Mouse (Mus musculus) lung, embryonic 16.5 days (tissue): Measurements from ENCODE around the gene Napa. TPM values are rescaled to one million over a fixed set of nuclear protein-coding genes. Genes with fewer than 3 reads are reported as not detected.
A peak's percentile ranks its signal among the peaks of the same experiment; 100 is the strongest.

Experiments used
- ATAC-seq: fragments of 200-750 bp; cut with Nextera tagmentation; 2 replicates; pipeline ENCODE4 v1.8.0; 2017; ENCODE audit warnings: low read depth, mild to moderate bottlenecking, moderate library complexity
- H3K27ac ChIP-seq: fragments of 300-500 bp; sonication (generic); 2 replicates; pipeline ENCODE4 v1.5.1; 2014; ENCODE audit warnings: mild to moderate bottlenecking, control low read depth, low read length
- H3K27me3 ChIP-seq: fragments of 300-500 bp; sonication (generic); 2 replicates; pipeline ENCODE4 v1.6.1; 2014; ENCODE audit warnings: low read depth, low read length, mixed read lengths; ENCODE audit not compliant: control insufficient read depth, insufficient read depth
- H3K36me3 ChIP-seq: fragments of 300-500 bp; sonication (generic); 2 replicates; pipeline ENCODE4 v1.6.1; 2014; ENCODE audit warnings: low read length; ENCODE audit not compliant: control insufficient read depth, insufficient read depth
- H3K4me1 ChIP-seq: fragments of 300-500 bp; sonication (generic); replicated peaks from 2 replicates; pipeline ENCODE4 v1.6.1; 2014; ENCODE audit warnings: low read length, mixed read lengths; ENCODE audit not compliant: control insufficient read depth, insufficient read depth
- H3K4me2 ChIP-seq: fragments of 300-500 bp; sonication (generic); 2 replicates; pipeline ENCODE4 v1.6.1; 2014; ENCODE audit warnings: low read depth, low read length, control low read depth
- H3K4me3 ChIP-seq: fragments of 300-500 bp; sonication (generic); 2 replicates; pipeline ENCODE4 v1.5.1; 2014; ENCODE audit warnings: mild to moderate bottlenecking, low read length, control low read depth
- H3K9ac ChIP-seq: fragments of 300-500 bp; sonication (generic); 2 replicates; pipeline ENCODE4 v1.6.1; 2014; ENCODE audit warnings: low read length, control low read depth
- H3K9me3 ChIP-seq: fragments of 300-500 bp; sonication (generic); 2 replicates; pipeline ENCODE4 v1.6.1; 2016; ENCODE audit warnings: low read length; ENCODE audit not compliant: control insufficient read depth
- WGBS: fragments of 180-500 bp; shearing (Covaris S2); extraction: QIAGEN DNeasy Blood & Tissue Kit; methylation state at CpG from one replicate; pipeline ENCODE4 v1.1.7; 2014; 5-methylcytosine and 5-hydroxymethylcytosine counted together
- polyA plus RNA-seq: library from polyadenylated mRNA; unstranded; fragments of >200 nt; fragmentation: Nextera tagmentation; extraction: Ambion mirVana; gene quantifications from 2 replicates; pipeline ENCODE4 v1.2.1, GENCODE M21; 2015

The Napa gene
- polyA plus RNA-seq, 1 experiment from 2014 or later: 167 TPM

- no peaks in the 10 kb centered on the region for H3K9me3 ChIP-seq
- H3K27ac ChIP-seq: no peak overlapping the region
- no peak overlapping the region for H3K4me2 ChIP-seq
- H3K36me3 ChIP-seq: no peaks in the 10 kb centered on the region
- H3K9ac ChIP-seq: no peak overlapping the region
- no peak for ATAC-seq
- 56% methylated on average over 4 of the region's 4 CpGs for WGBS
- H3K4me1 ChIP-seq: no peaks in the 10 kb centered on the region
- no peak overlapping the region for H3K4me3 ChIP-seq
- no peaks in the 10 kb centered on the region for H3K27me3 ChIP-seq
These were observed 17.7 kb upstream of the Napa start for GRCm38 (mm10) chr7:16080581-16080980.

- no peak for ATAC-seq
- H3K36me3 ChIP-seq: no peaks in the 10 kb centered on the region
- H3K9me3 ChIP-seq: no peaks in the 10 kb centered on the region
- WGBS: 55% methylated on average over 4 of the region's 4 CpGs
- no peaks in the 10 kb centered on the region for H3K4me1 ChIP-seq
- no peak overlapping the region for H3K9ac ChIP-seq
- no peak overlapping the region for H3K27ac ChIP-seq
- no peak overlapping the region for H3K4me3 ChIP-seq
- H3K27me3 ChIP-seq: no peaks in the 10 kb centered on the region
- H3K4me2 ChIP-seq: no peak overlapping the region
These were observed 14.9 kb upstream of the Napa start for GRCm38 (mm10) chr7:16083361-16083760.

GRCm38 (mm10) chr7:16087587-16087986, 10.7 kb upstream of the Napa start:
- Histone ChIP-seq H3K4me3 (no peak overlapping the region), H3K27ac (no peak overlapping the region), H3K9me3 (no peaks in the 10 kb centered on the region), H3K4me2 (no peak overlapping the region), H3K27me3 (no peaks in the 10 kb centered on the region), H3K9ac (no peak overlapping the region), H3K36me3 (no peaks in the 10 kb centered on the region), H3K4me1 (no peaks in the 10 kb centered on the region)
- 66% methylated on average over 2 of the region's 2 CpGs for whole genome bisulfite sequencing
- no peak for ATAC-seq

- no peak overlapping the region for H3K4me3 ChIP-seq
- no peaks in the 10 kb centered on the region for H3K27me3 ChIP-seq
- 53% methylated on average over 3 of the region's 3 CpGs for WGBS
- no peak overlapping the region for H3K9ac ChIP-seq
- H3K27ac ChIP-seq: no peak overlapping the region
- H3K9me3 ChIP-seq: no peaks in the 10 kb centered on the region
- no peak overlapping the region for H3K4me2 ChIP-seq
- ATAC-seq: no peak
- peaks cover 6% of the 10 kb centered on the region for H3K4me1 ChIP-seq
- no peaks in the 10 kb centered on the region for H3K36me3 ChIP-seq
These were observed 3.7 kb upstream of the Napa start for GRCm38 (mm10) chr7:16094592-16094991.

GRCm38 (mm10) chr7:16099901-16100300, 1.6 kb downstream of the Napa start:
- peak overlapping the region; percentile 84 for H3K4me3 ChIP-seq
- H3K9me3 ChIP-seq: no peaks in the 10 kb centered on the region
- peaks cover 11% of the 10 kb centered on the region for H3K4me1 ChIP-seq
- 77% methylated on average over 4 of the region's 4 CpGs for WGBS
- no peaks in the 10 kb centered on the region for H3K27me3 ChIP-seq
- H3K36me3 ChIP-seq: 0 out of 2 replicates have a peak, but pooled peaks cover 4% of the 10 kb centered on the region
- no peak overlapping the region for H3K27ac ChIP-seq
- peak overlapping the region; percentile 89; the same call in 1 of the 2 replicates for H3K9ac ChIP-seq
- ATAC-seq: no peak
- H3K4me2 ChIP-seq: peak overlapping the region; percentile 82

DNA sequence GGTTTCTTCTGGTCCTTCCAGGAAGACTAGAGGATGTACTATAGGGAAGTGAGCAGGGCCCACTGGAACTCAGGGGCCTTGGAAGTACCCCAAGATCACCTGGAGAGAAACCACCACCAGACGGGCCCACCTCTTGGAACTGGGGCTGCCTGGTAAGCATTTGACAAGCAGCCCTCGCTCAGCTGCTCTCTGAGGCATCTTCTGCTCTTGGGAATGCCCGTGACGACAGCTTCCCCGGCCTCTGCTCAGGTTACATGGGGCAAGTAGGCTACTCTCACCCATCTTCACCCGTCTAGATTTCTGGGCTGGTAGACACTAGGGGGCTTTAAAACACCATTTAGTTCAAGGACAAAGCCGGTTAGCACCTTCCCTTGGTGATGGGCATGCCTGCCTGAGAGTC, 2.8 kb downstream of the Napa start:
- no peak overlapping the region; the same call in 1 of the 2 replicates for H3K9ac ChIP-seq
- no peak overlapping the region for H3K4me2 ChIP-seq
- no peak overlapping the region for H3K27ac ChIP-seq
- H3K4me3 ChIP-seq: no peak overlapping the region
- H3K4me1 ChIP-seq: peaks cover 11% of the 10 kb centered on the region
- ATAC-seq: no peak
- H3K36me3 ChIP-seq: peaks cover 6% of the 10 kb centered on the region; the same call in 1 of the 2 replicates
- no peaks in the 10 kb centered on the region for H3K9me3 ChIP-seq
- WGBS: 77% methylated on average over 7 of the region's 7 CpGs
- H3K27me3 ChIP-seq: no peaks in the 10 kb centered on the region

GRCm38 (mm10) chr7:16101726-16102475, 3.6 kb downstream of the Napa start:
- Histone ChIP-seq H3K9ac (no peak overlapping the region), H3K9me3 (no peaks in the 10 kb centered on the region), H3K4me3 (no peak overlapping the region), H3K27me3 (no peaks in the 10 kb centered on the region), H3K27ac (no peak overlapping the region), H3K4me2 (no peak overlapping the region), H3K4me1 (peaks cover 11% of the 10 kb centered on the region), H3K36me3 (peaks cover 6% of the 10 kb centered on the region; the same call in 1 of the 2 replicates)
- WGBS: 61% methylated on average over 15 of the region's 15 CpGs
- ATAC-seq: no peak

DNA sequence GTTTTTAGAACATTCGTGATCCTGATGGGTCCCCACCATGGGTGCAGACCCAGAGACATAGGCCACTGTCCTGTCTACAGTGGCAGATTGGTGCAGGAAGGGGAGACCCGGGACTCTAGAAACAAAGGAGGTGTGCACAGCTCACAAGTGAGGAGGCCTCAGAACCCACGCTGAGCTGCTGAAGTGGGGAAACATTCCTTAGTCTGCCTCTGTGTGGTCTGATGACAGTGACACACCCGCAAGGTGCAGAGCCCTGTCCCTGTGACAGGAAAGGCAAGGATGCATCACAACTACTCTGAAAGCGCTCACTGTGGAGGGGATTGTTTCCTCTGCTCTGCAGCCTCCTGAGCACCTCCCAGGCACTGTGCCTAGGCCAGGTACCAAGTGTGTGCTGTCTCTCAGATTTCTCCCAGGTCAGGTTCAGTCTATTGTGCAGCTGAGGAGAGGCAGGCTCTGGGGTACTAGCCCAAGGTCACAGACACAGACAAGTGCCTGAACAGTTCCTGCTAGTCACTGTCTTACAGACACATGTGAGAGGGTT, 4.5 kb downstream of the Napa start:
- no peak overlapping the region for H3K27ac ChIP-seq
- no peak overlapping the region for H3K4me2 ChIP-seq
- no peak for ATAC-seq
- H3K4me1 ChIP-seq: peaks cover 11% of the 10 kb centered on the region
- no peak overlapping the region for H3K9ac ChIP-seq
- H3K9me3 ChIP-seq: no peaks in the 10 kb centered on the region
- H3K27me3 ChIP-seq: no peaks in the 10 kb centered on the region
- peaks cover 13% of the 10 kb centered on the region for H3K36me3 ChIP-seq
- WGBS: 78% methylated on average over 5 of the region's 5 CpGs
- no peak overlapping the region for H3K4me3 ChIP-seq

DNA sequence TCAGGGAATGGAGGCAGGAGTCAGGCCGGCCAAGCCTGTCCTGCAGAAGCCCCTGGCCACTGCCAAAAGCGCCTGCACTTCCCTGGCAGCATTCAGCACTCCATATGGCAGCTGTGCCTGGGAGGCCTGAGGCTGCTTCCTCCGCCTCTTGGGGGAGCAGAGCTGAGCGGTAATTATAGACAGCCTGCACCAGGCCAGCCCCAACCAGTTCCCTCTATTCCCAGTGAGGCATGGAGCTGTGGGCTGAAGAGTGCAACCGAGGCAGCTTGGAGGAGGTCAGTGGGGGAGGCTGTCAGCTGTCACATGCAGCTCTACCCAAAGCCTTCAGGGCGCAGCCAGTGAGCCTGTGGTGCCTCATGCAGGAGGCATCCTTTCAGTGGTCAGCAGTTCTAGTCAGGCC, 5.5 kb downstream of the Napa start:
- Histone ChIP-seq H3K9me3 (no peaks in the 10 kb centered on the region), H3K4me3 (no peak overlapping the region), H3K27me3 (no peaks in the 10 kb centered on the region), H3K4me1 (peaks cover 11% of the 10 kb centered on the region), H3K36me3 (peaks cover 21% of the 10 kb centered on the region), H3K4me2 (no peak overlapping the region), H3K27ac (no peak overlapping the region), H3K9ac (no peak overlapping the region)
- WGBS: 66% methylated on average over 6 of the region's 6 CpGs
- ATAC-seq: 0 out of 2 replicates have a peak, but pooled peaks have one; percentile 4
